In the genomic region with DNA sequence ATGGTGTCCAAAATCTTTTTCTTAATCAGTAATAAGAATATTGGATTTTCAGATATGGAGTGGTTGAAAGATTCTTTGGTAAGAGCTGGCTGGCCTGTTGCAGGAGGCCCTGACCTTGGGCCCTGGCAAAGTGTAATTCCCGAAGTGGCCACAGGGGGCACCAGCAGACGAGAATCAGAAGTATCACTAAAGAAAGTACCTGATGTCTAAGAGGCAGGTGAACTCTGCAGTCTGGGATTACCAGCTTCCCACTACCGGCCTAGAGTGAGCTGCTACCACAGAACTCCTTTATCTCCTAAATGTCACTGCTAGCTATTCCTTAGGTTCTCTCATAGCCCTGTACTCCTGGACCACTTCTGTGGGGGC, we compare ENCODE assay signal across 8 mouse cellular contexts. TPM values are rescaled to one million over a fixed set of nuclear protein-coding genes. Genes with fewer than 3 reads are reported as not detected.
DNase-seq lines count a peak whose midpoint lies in the region; ATAC-seq and TF ChIP-seq lines count a peak whose summit lies in the region.

No protein-coding gene starts in this region.

- no peak overlapping the region for H3K4me2 ChIP-seq in midbrain, embryonic 15.5 days
- H3K4me2 ChIP-seq in liver, postnatal 0 days (ENCODE audit: low read depth, low read length): no peak overlapping the region

- DNase-seq in midbrain, embryonic 10.5 days (ENCODE audit: low spot score): peak; percentile 82
- DNase-seq in adrenal gland, postnatal 10 days: peak; percentile 95
- DNase-seq in embryonic facial prominence, embryonic 10.5 days (ENCODE audit: low spot score): peak; percentile 87
- peak; percentile 94 for DNase-seq in induced T-regulatory cell, adult 2 months (ENCODE audit: low read depth)
- peak; percentile 92 for DNase-seq in liver, postnatal 0 days
- peak; percentile 83 for DNase-seq in spleen, adult 12 weeks (ENCODE audit: low spot score)

- H3K4me3 ChIP-seq in midbrain, embryonic 10.5 days: peak overlapping the region; percentile 5; the same call in 1 of the 2 replicates
- no peak overlapping the region for H3K4me3 ChIP-seq in midbrain, embryonic 15.5 days
- no peak overlapping the region; the same call in 1 of the 2 replicates for H3K4me3 ChIP-seq in embryonic facial prominence, embryonic 10.5 days
- H3K4me3 ChIP-seq in liver, postnatal 0 days (ENCODE audit: low read depth, low read length): no peak overlapping the region

- no peak overlapping the region for H3K27ac ChIP-seq in midbrain, embryonic 10.5 days (replicated peaks)
- H3K27ac ChIP-seq in midbrain, embryonic 15.5 days: no peak overlapping the region
- H3K27ac ChIP-seq in embryonic facial prominence, embryonic 10.5 days (replicated peaks): no peak overlapping the region
- H3K27ac ChIP-seq in liver, postnatal 0 days (ENCODE audit: low read depth): no peak overlapping the region

- no peak for ATAC-seq in midbrain, embryonic 15.5 days (replicated peaks)
- ATAC-seq in liver, postnatal 0 days: no peak
- ATAC-seq in granulocyte monocyte progenitor cell, adult 5-6 weeks (replicated peaks; ENCODE audit: poor library complexity, severe bottlenecking): no peak

- H3K4me1 ChIP-seq in midbrain, embryonic 10.5 days: peaks cover 78% of the 10 kb centered on the region
- peaks cover 62% of the 10 kb centered on the region for H3K4me1 ChIP-seq in midbrain, embryonic 15.5 days
- H3K4me1 ChIP-seq in embryonic facial prominence, embryonic 10.5 days: peaks cover 63% of the 10 kb centered on the region
- peaks cover 33% of the 10 kb centered on the region for H3K4me1 ChIP-seq in liver, postnatal 0 days (ENCODE audit: insufficient read depth)

- TF ChIP-seq EP300 in liver, postnatal 0 days (IDR thresholded peaks at IDR 0.05; ENCODE audit: low read depth): no peak

- WGBS in midbrain, embryonic 10.5 days: 1% methylated on average over 3 of the region's 3 CpGs
- 7% methylated on average over 3 of the region's 3 CpGs for WGBS in midbrain, embryonic 15.5 days
- 6% methylated on average over 3 of the region's 3 CpGs for WGBS in embryonic facial prominence, embryonic 10.5 days
- 2% methylated on average over 3 of the region's 3 CpGs for WGBS in liver, postnatal 0 days (ENCODE audit: insufficient replicate concordance)

- TF ChIP-seq CTCF in liver, postnatal 0 days (IDR thresholded peaks at IDR 0.05; ENCODE audit: low read depth): peak; percentile 92

- peaks cover 4% of the 10 kb centered on the region; the same call in 1 of the 2 replicates for H3K27me3 ChIP-seq in midbrain, embryonic 10.5 days (ENCODE audit: low read depth, poor library complexity, severe bottlenecking)
- H3K27me3 ChIP-seq in midbrain, embryonic 15.5 days (replicated peaks): no peaks in the 10 kb centered on the region
- no peaks in the 10 kb centered on the region for H3K27me3 ChIP-seq in embryonic facial prominence, embryonic 10.5 days (replicated peaks; ENCODE audit: low read depth, poor library complexity, severe bottlenecking)
- H3K27me3 ChIP-seq in liver, postnatal 0 days (ENCODE audit: insufficient read depth, low read length): no peaks in the 10 kb centered on the region

- H3K36me3 ChIP-seq in midbrain, embryonic 10.5 days: peaks cover 33% of the 10 kb centered on the region
- H3K36me3 ChIP-seq in midbrain, embryonic 15.5 days (replicated peaks): peaks cover 9% of the 10 kb centered on the region; the same call in 1 of the 2 replicates
- H3K36me3 ChIP-seq in embryonic facial prominence, embryonic 10.5 days (replicated peaks): peaks cover 34% of the 10 kb centered on the region
- peaks cover 31% of the 10 kb centered on the region for H3K36me3 ChIP-seq in liver, postnatal 0 days (replicated peaks; ENCODE audit: insufficient read depth, low read length)

- no peaks in the 10 kb centered on the region for H3K9me3 ChIP-seq in midbrain, embryonic 10.5 days (replicated peaks)
- H3K9me3 ChIP-seq in midbrain, embryonic 15.5 days: no peaks in the 10 kb centered on the region
- H3K9me3 ChIP-seq in embryonic facial prominence, embryonic 10.5 days: no peaks in the 10 kb centered on the region
- H3K9me3 ChIP-seq in liver, postnatal 0 days (ENCODE audit: low read length): no peaks in the 10 kb centered on the region

- H3K9ac ChIP-seq in midbrain, embryonic 15.5 days: no peak overlapping the region
- H3K9ac ChIP-seq in liver, postnatal 0 days (replicated peaks): no peak overlapping the region

RNA-seq across cellular contexts. Expression of gene Per1, which starts 2.6 kb away (rescaled TPM):
- 6.8 and 7.6 TPM in 2 replicates for polyA plus RNA-seq in midbrain, embryonic 10.5 days (2016; fragmentation: Nextera tagmentation; extraction: Ambion mirVana)
- polyA plus RNA-seq in midbrain, embryonic 15.5 days (2015; fragmentation: Nextera tagmentation; extraction: Ambion mirVana): 11.3 and 12.3 TPM in 2 replicates
- 100 to 1,000 TPM in 1 of 2 experiments, 10 to 100 TPM in 1; 63.1 to 157 TPM for total RNA-seq in adrenal gland, postnatal 10 days (2021)
- 6.1 and 7.3 TPM in 2 replicates for polyA plus RNA-seq in embryonic facial prominence, embryonic 10.5 days (2016; fragmentation: Nextera tagmentation; extraction: Ambion mirVana)
- polyA plus RNA-seq in liver, postnatal 0 days (2015; fragmentation: Nextera tagmentation; extraction: Ambion mirVana): 3.0 and 8.2 TPM in 2 replicates
- 10.3 and 11.7 TPM in 2 replicates for total RNA-seq in granulocyte monocyte progenitor cell, adult 5-6 weeks (2014; fragmentation: Nextera tagmentation)
- total RNA-seq in granulocyte monocyte progenitor cell, adult 5-6 weeks (2017): 9.4 and 9.8 TPM in 2 replicates

RNA-seq across cellular contexts. Expression of gene Vamp2, which starts 4.1 kb away (rescaled TPM):
- 63.1 and 90.1 TPM in 2 replicates for polyA plus RNA-seq in midbrain, embryonic 10.5 days (2016; fragmentation: Nextera tagmentation; extraction: Ambion mirVana)
- 319 and 333 TPM in 2 replicates for polyA plus RNA-seq in midbrain, embryonic 15.5 days (2015; fragmentation: Nextera tagmentation; extraction: Ambion mirVana)
- total RNA-seq in adrenal gland, postnatal 10 days (2021): 100 to 1,000 TPM; 104 to 143 TPM
- polyA plus RNA-seq in embryonic facial prominence, embryonic 10.5 days (2016; fragmentation: Nextera tagmentation; extraction: Ambion mirVana): 60.9 and 70.0 TPM in 2 replicates
- polyA plus RNA-seq in liver, postnatal 0 days (2015; fragmentation: Nextera tagmentation; extraction: Ambion mirVana): 13.6 and 14.2 TPM in 2 replicates
- total RNA-seq in granulocyte monocyte progenitor cell, adult 5-6 weeks (2014; fragmentation: Nextera tagmentation): 59.2 and 63.1 TPM in 2 replicates
- 7.2 and 8.6 TPM in 2 replicates for total RNA-seq in granulocyte monocyte progenitor cell, adult 5-6 weeks (2017)

RNA-seq across cellular contexts. Expression of gene Tmem107, which starts 21.8 kb away (rescaled TPM):
- 63.4 and 64.8 TPM in 2 replicates for polyA plus RNA-seq in midbrain, embryonic 10.5 days (2016; fragmentation: Nextera tagmentation; extraction: Ambion mirVana)
- 33.5 and 37.7 TPM in 2 replicates for polyA plus RNA-seq in midbrain, embryonic 15.5 days (2015; fragmentation: Nextera tagmentation; extraction: Ambion mirVana)
- 10 to 100 TPM; 13.2 to 13.8 TPM for total RNA-seq in adrenal gland, postnatal 10 days (2021)
- 41.0 and 44.5 TPM in 2 replicates for polyA plus RNA-seq in embryonic facial prominence, embryonic 10.5 days (2016; fragmentation: Nextera tagmentation; extraction: Ambion mirVana)
- polyA plus RNA-seq in liver, postnatal 0 days (2015; fragmentation: Nextera tagmentation; extraction: Ambion mirVana): 12.5 and 13.0 TPM in 2 replicates
- total RNA-seq in granulocyte monocyte progenitor cell, adult 5-6 weeks (2014; fragmentation: Nextera tagmentation): 15.1 and 48.9 TPM in 2 replicates
- total RNA-seq in granulocyte monocyte progenitor cell, adult 5-6 weeks (2017): 10.4 and 24.9 TPM in 2 replicates

RNA-seq across cellular contexts. Expression of gene Hes7, which starts 27.8 kb away (rescaled TPM):
- 0.07 and 0.09 TPM in 2 replicates for polyA plus RNA-seq in midbrain, embryonic 10.5 days (2016; fragmentation: Nextera tagmentation; extraction: Ambion mirVana)
- polyA plus RNA-seq in midbrain, embryonic 15.5 days (2015; fragmentation: Nextera tagmentation; extraction: Ambion mirVana): 0.86 and 0.89 TPM in 2 replicates
- under 1 TPM; 0.18 to 0.36 TPM for total RNA-seq in adrenal gland, postnatal 10 days (2021)
- 0.16 and 0.36 TPM in 2 replicates for polyA plus RNA-seq in embryonic facial prominence, embryonic 10.5 days (2016; fragmentation: Nextera tagmentation; extraction: Ambion mirVana)
- 0.07 and 0.15 TPM in 2 replicates for polyA plus RNA-seq in liver, postnatal 0 days (2015; fragmentation: Nextera tagmentation; extraction: Ambion mirVana)
- total RNA-seq in granulocyte monocyte progenitor cell, adult 5-6 weeks (2014; fragmentation: Nextera tagmentation): not detected in 2 replicates
- total RNA-seq in granulocyte monocyte progenitor cell, adult 5-6 weeks (2017): not detected in 2 replicates

RNA-seq across cellular contexts. Expression of gene 9130213A22Rik, which starts 30.0 kb away (rescaled TPM):
- polyA plus RNA-seq in midbrain, embryonic 10.5 days (2016; fragmentation: Nextera tagmentation; extraction: Ambion mirVana): 0.07 and 0.14 TPM in 2 replicates
- polyA plus RNA-seq in midbrain, embryonic 15.5 days (2015; fragmentation: Nextera tagmentation; extraction: Ambion mirVana): 0.24 and 0.27 TPM in 2 replicates
- total RNA-seq in adrenal gland, postnatal 10 days (2021): under 1 TPM; 0.48 to 0.66 TPM
- 0.12 TPM in 1 of 2 replicates, not detected in the other for polyA plus RNA-seq in embryonic facial prominence, embryonic 10.5 days (2016; fragmentation: Nextera tagmentation; extraction: Ambion mirVana)
- 0.06 and 0.07 TPM in 2 replicates for polyA plus RNA-seq in liver, postnatal 0 days (2015; fragmentation: Nextera tagmentation; extraction: Ambion mirVana)
- 0.17 TPM in 1 of 2 replicates, not detected in the other for total RNA-seq in granulocyte monocyte progenitor cell, adult 5-6 weeks (2014; fragmentation: Nextera tagmentation)
- total RNA-seq in granulocyte monocyte progenitor cell, adult 5-6 weeks (2017): not detected in 2 replicates
